Mouse (Mus musculus) urinary bladder, postnatal 0 days (tissue): Measurements from ENCODE around the gene Msl3. TPM values are rescaled to one million over a fixed set of nuclear protein-coding genes. Genes with fewer than 3 reads are reported as not detected.

Experiments used
- polyA plus RNA-seq: library from polyadenylated mRNA; unstranded; fragments of >200 nt; fragmentation: Nextera tagmentation; extraction: Ambion mirVana; gene quantifications from 2 replicates; pipeline ENCODE4 v1.2.1, GENCODE M21; 2015

Msl3 gene
- polyA plus RNA-seq = 26.8 and 35.0 TPM in 2 replicates

DNA sequence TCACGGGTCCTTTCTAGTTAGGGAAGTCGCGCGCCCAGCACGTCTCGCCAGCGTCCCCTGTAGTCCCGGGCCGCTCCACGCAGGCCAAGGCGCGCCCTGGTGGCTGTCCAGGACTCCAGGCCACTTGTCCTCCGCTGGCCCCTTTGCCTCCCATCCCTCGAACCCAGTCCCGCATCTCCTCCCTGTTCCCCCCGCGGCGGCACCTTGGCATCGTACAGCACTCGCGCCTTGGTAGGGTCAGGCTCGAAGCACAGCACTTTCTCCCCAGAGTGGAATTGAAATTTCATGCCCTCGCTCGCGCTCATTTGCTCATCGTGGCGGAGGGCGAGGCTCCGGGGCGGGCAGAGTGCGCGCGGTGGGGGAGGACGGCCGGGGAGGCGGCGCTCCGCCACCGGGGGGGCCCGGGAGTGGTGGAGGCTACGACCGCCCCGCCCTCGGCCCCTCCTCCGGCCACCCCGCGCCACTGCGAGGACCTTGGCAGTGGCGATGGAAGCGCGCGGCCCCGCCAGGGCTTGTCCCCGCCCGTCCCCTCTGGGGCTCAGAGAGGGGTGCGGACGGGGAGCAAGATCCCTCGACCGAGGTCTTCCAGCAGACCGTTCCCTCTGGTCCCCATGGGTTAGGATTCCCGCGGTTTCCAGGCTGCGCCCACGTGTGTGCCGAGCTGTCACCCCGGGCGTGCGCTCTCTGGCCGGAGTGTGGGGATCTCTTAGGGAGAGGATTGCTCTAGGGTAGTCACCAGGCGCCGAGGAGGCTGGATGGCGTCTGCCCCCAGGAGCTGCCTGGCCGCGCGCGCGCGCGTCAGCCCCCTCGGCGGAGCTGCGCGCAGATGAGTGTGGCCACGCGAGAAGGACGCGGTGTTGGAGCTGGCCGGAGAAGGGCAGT, at the start of gene Msl3:
TSS of gene Msl3 (minus strand) at position 374 of the 882 bp plus-strand sequence.

Other genes starting within 250 kb of the Msl3 start
- gene Frmpd4, start 96.7 kb downstream of the Msl3 start, polyA plus RNA-seq = 0.02 and 0.07 TPM in 2 replicates
- gene Arhgap6, start 121.2 kb upstream of the Msl3 start, polyA plus RNA-seq = 10.9 and 14.0 TPM in 2 replicates